Mouse (Mus musculus) liver, adult 2 months (tissue): ENCODE measurements around the gene Btrc.

Experiments
- CTCF ChIP-seq: fragments of 200-500 bp; IDR thresholded peaks from 2 replicates; pipeline ENCODE4 v1.5.1; 2011; ENCODE audit warnings: low read depth, low read length, control low read depth
- POLR2A ChIP-seq: fragments of 200-500 bp; IDR thresholded peaks from 2 replicates; pipeline ENCODE4 v1.6.1; 2011; ENCODE audit warnings: low read length, control low read depth; ENCODE audit not compliant: insufficient read depth; ENCODE audit errors: extremely low read depth

GRCm38 (mm10) chr19:45516264-45516663 is 152.7 kb downstream of the Btrc start:
- TF ChIP-seq CTCF, result no peak
- no peak for TF ChIP-seq POLR2A
